Mouse (Mus musculus) stomach, embryonic 15.5 days (tissue): ENCODE results near the gene Gpc6. TPM values are rescaled to one million over a fixed set of nuclear protein-coding genes. Genes with fewer than 3 reads are reported as not detected.

Experiments
- ATAC-seq: fragments of 200-750 bp; cut with Nextera tagmentation; 2 replicates; pipeline ENCODE4 v1.8.0; 2017; ENCODE audit warnings: low read depth, moderate number of reproducible peaks, moderate TSS enrichment; ENCODE audit not compliant: insufficient read depth, low FRiP score
- H3K27ac ChIP-seq: fragments of 300-500 bp; sonication (generic); 2 replicates; pipeline ENCODE4 v1.5.1; 2015; ENCODE audit warnings: mild to moderate bottlenecking, inconsistent platforms
- H3K27me3 ChIP-seq: fragments of 300-500 bp; sonication (generic); replicated peaks from 2 replicates; pipeline ENCODE4 v1.6.1; 2015; ENCODE audit warnings: inconsistent platforms
- H3K36me3 ChIP-seq: fragments of 300-500 bp; sonication (generic); 2 replicates; pipeline ENCODE4 v1.6.1; 2015; ENCODE audit warnings: inconsistent platforms
- H3K4me1 ChIP-seq: fragments of 300-500 bp; sonication (generic); 2 replicates; pipeline ENCODE4 v1.6.1; 2015; ENCODE audit warnings: inconsistent platforms
- H3K4me2 ChIP-seq: fragments of 300-500 bp; sonication (generic); 2 replicates; pipeline ENCODE4 v1.6.1; 2015; ENCODE audit warnings: mild to moderate bottlenecking, inconsistent platforms
- H3K4me3 ChIP-seq: fragments of 300-500 bp; sonication (generic); replicated peaks from 2 replicates; pipeline ENCODE4 v1.5.1; 2015; ENCODE audit warnings: inconsistent platforms
- H3K9ac ChIP-seq: fragments of 300-500 bp; sonication (generic); 2 replicates; pipeline ENCODE4 v1.6.1; 2015; ENCODE audit warnings: inconsistent platforms
- H3K9me3 ChIP-seq: fragments of 300-500 bp; sonication (generic); 2 replicates; pipeline ENCODE4 v1.6.1; 2016; ENCODE audit warnings: inconsistent platforms
- WGBS: fragments of 180-500 bp; shearing (Covaris S2); methylation state at CpG from one replicate; pipeline ENCODE4 v1.1.7; 2015; 5-methylcytosine and 5-hydroxymethylcytosine counted together
- microRNA-seq: library from miRNA; unstranded; fragments of <30 nt; microRNA quantifications from one replicate; pipeline ENCODE4, GENCODE M21; 2016
- polyA plus RNA-seq: library from polyadenylated mRNA; unstranded; fragments of >200 nt; fragmentation: Nextera tagmentation; extraction: Ambion mirVana; gene quantifications from 2 replicates; pipeline ENCODE4 v1.2.1, GENCODE M21; 2015

Gene Gpc6
- polyA plus RNA-seq, 1 experiment from 2014 or later: 52.4 TPM

DNA sequence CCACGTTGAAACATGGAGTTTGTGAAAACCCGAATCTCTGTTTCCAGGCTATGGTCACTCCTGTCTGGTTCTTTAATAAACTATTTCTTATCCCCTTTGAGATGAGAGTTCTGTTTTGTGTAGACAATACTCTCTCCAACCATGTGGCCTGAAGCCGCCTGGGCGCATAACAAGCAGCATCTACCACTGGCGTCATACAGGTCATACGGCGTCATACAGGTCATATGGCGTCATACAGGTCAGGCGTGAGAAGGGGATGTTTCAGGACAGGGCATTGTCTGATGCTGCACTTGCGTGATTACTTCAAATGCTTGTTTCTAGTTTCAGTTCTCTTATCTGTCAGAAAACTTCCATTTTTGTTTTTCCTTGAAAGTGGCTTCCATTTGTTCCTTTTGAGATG, 1079.3 kb downstream of the Gpc6 start:
- no peak overlapping the region for H3K4me3 ChIP-seq
- H3K9me3 ChIP-seq: no peaks in the 10 kb centered on the region
- no peak overlapping the region for H3K27ac ChIP-seq
- no peaks in the 10 kb centered on the region for H3K27me3 ChIP-seq
- 88% methylated on average over 10 of the region's 10 CpGs for WGBS
- ATAC-seq: no peak
- H3K9ac ChIP-seq: no peak overlapping the region
- H3K4me2 ChIP-seq: no peak overlapping the region
- peaks cover 12% of the 10 kb centered on the region; the same call in 1 of the 2 replicates for H3K4me1 ChIP-seq
- H3K36me3 ChIP-seq: no peaks in the 10 kb centered on the region

DNA sequence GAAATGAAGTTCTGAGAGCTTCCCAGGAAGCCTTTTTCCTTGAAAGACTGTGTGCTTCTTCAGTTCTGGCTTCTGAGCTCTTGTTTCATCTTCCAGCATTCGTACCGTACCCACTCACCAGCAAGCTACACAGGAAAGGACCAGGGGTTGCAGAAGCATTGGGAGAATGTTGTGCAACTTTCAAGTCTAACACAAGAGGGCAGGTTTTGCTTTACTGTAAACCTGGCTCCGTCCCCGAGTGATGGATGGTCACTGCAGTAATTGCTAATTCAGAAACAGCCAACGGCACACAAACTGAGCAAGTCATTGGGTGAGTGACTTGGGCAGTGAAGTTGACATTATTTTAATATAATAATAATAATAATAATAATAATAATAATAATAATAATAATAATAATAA, 1080.6 kb downstream of the Gpc6 start:
- Histone ChIP-seq H3K4me2 (no peak overlapping the region), H3K36me3 (no peaks in the 10 kb centered on the region), H3K9ac (no peak overlapping the region), H3K4me1 (peaks cover 9% of the 10 kb centered on the region; the same call in 1 of the 2 replicates), H3K4me3 (no peak overlapping the region), H3K27me3 (no peaks in the 10 kb centered on the region), H3K9me3 (no peaks in the 10 kb centered on the region), H3K27ac (no peak overlapping the region)
- 10% methylated on average over 5 of the region's 5 CpGs for WGBS
- ATAC-seq: no peak

DNA sequence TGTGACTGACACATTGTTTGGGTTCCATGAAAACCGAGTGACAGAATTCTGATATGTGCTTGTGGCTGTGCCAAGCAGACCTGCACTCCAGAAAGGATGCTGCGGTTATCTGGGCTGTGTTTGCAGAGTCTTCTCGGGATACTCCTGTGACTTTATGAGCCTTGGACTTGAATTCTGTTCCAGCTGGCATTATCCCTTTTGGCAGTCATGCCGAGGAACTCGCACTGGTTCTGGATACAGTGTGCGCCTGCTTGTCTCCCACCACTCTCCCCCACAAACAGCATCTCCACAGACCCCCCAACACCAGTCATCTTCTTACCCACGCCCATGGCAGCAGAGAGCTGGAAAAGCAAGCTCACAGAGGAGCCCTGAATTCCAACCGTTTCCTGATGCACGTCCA, 1084.4 kb downstream of the Gpc6 start:
- no peak overlapping the region for H3K9ac ChIP-seq
- H3K4me2 ChIP-seq: no peak overlapping the region
- H3K27ac ChIP-seq: no peak overlapping the region
- H3K9me3 ChIP-seq: no peaks in the 10 kb centered on the region
- H3K4me3 ChIP-seq: no peak overlapping the region
- no peak for ATAC-seq
- H3K4me1 ChIP-seq: no peaks in the 10 kb centered on the region
- 58% methylated on average over 9 of the region's 9 CpGs for WGBS
- H3K27me3 ChIP-seq: no peaks in the 10 kb centered on the region
- H3K36me3 ChIP-seq: no peaks in the 10 kb centered on the region

DNA sequence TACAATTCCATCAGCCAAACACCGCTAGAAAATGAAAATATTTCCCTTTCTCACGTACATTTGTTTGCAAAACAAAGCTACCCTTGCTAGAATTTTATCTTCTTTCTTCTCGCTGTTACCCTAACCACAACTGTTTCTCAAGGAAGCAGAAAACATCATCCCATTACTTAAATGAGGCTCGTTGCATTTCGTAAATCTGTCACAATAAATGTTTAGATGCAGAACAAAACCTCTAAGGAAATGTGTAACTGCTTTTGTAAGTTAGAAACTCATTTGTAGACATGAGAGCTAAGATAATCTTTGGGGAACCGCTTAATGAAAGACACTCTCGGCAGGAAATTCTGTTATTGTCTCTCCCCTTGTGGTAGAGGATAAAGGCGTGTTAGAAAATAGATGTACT, 1088.1 kb downstream of the Gpc6 start:
- no peaks in the 10 kb centered on the region for H3K27me3 ChIP-seq
- WGBS: 77% methylated on average over 8 of the region's 8 CpGs
- no peak for ATAC-seq

DNA sequence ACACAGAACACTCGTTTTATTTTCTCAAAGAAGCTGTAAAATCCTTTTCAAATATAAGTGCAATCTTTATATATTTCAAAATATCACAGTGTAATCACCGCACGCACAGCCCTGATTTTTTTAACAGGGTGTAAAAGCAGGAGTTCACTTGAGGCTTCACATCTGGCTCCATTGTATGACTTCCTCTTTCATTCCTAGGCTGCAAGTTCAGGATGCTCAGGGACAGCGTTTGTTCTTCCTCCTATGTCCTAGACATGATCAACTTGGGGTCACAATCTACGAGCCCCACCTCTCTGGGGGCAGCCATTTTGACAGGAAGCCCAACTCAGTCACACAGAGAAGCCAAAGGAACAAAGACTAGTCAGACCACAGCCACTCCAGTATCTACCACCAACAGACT, 1094.2 kb downstream of the Gpc6 start:
- H3K4me2 ChIP-seq: no peak overlapping the region
- no peak overlapping the region for H3K4me3 ChIP-seq
- H3K27ac ChIP-seq: no peak overlapping the region
- H3K27me3 ChIP-seq: no peaks in the 10 kb centered on the region
- H3K9me3 ChIP-seq: no peaks in the 10 kb centered on the region
- no peaks in the 10 kb centered on the region for H3K4me1 ChIP-seq
- 62% methylated on average over 5 of the region's 5 CpGs for WGBS
- ATAC-seq: no peak
- H3K9ac ChIP-seq: no peak overlapping the region
- no peaks in the 10 kb centered on the region for H3K36me3 ChIP-seq

More for the DNA sequence above, 1088.1 kb downstream of the Gpc6 start:
- H3K4me1 ChIP-seq: no peaks in the 10 kb centered on the region
- no peak overlapping the region for H3K4me3 ChIP-seq
- no peak overlapping the region for H3K9ac ChIP-seq
- no peak overlapping the region for H3K4me2 ChIP-seq
- no peaks in the 10 kb centered on the region for H3K9me3 ChIP-seq
- no peaks in the 10 kb centered on the region for H3K36me3 ChIP-seq
- no peak overlapping the region for H3K27ac ChIP-seq

DNA sequence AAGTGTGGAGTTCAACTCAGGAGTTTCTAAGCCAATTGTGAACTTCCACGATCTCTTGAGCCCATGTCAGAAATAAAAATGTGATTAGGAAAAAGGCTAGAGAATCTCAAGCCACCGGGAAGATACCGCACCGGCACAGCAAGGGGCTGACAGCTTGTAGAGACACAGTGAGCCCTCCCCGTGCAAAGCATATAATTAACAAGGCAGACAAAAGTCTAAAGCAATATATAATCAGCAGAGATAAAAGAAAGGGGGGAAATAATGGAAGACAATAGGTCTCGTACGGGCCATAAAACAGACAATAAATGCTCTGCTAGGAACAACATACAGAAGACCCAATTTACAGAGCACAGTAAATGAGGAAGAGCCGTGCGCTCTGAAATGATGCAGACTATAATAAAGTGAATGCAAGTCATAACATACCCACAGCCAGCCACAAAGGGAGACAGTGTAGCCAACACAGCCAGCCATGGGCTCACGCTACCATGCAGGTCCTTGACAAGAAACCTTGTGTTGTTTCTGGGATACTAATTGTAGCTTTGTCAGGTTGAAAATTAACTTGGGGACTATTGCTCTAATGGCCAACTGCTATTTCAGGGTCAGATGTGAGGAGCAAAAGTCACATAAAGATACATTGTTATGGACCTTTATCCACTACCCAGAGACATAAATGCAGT, 1096.9 kb downstream of the Gpc6 start:
- no peaks in the 10 kb centered on the region for H3K36me3 ChIP-seq
- H3K9me3 ChIP-seq: no peaks in the 10 kb centered on the region
- ATAC-seq: no peak
- H3K9ac ChIP-seq: no peak overlapping the region
- no peak overlapping the region for H3K27ac ChIP-seq
- H3K27me3 ChIP-seq: no peaks in the 10 kb centered on the region
- H3K4me3 ChIP-seq: no peak overlapping the region
- H3K4me2 ChIP-seq: no peak overlapping the region
- H3K4me1 ChIP-seq: no peaks in the 10 kb centered on the region
- 80% methylated on average over 10 of the region's 10 CpGs for WGBS

Small RNA genes within 50 kb of the gene (microRNA-seq; reads per million reads assigned to microRNA genes)
- not detected for gene Mir6239
